ENCODE assay signal across 10 mouse cellular contexts in the genomic region with DNA sequence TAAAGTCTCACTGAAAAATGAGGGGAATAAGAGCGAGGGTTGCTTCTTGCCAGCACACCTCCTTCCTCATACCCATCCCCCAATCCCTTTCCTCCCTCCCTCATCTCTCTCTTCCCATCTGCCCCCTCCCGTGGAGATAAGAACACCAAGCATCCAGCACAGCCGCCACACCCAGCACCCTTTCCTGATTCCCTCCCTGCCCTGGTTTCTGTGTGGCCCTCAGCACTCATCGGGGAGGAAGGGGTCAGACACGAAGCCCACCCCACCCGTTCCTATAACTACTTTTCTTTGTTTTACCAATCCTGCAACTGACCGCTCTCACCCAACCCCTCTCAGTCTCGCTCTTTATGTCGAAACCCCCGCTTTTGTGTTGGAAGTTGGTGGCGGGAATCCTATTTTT.
DNase-seq lines count a peak whose midpoint lies in the region; ATAC-seq and TF ChIP-seq lines count a peak whose summit lies in the region.
"Had no signal": no experiment of that assay in that cellular context is flagged by ENCODE, and none has a peak within 500 bp of the region (broad histone marks: within the 10 kb centered on the region; RNA-seq: fewer than 3 reads in every experiment).

No protein-coding gene starts in this region.

- 19% methylated on average over 11 of the region's 11 CpGs for WGBS in embryonic facial prominence, embryonic 14.5 days
- 10% methylated on average over 11 of the region's 11 CpGs for WGBS in hindbrain, embryonic 15.5 days
- WGBS in neural tube, embryonic 12.5 days: 28% methylated on average over 11 of the region's 11 CpGs

- no peak for ATAC-seq in embryonic facial prominence, embryonic 14.5 days (ENCODE audit: low read depth)
- no peak for ATAC-seq in hindbrain, embryonic 15.5 days (ENCODE audit: low FRiP score, low read depth)
- no peak for ATAC-seq in neural tube, embryonic 12.5 days (ENCODE audit: low FRiP score, low read depth)

- H3K9me3 ChIP-seq in embryonic facial prominence, embryonic 14.5 days (ENCODE audit: control insufficient read depth, low read length): peaks cover 7% of the 10 kb centered on the region; the same call in 1 of the 2 replicates
- no peaks in the 10 kb centered on the region for H3K9me3 ChIP-seq in hindbrain, embryonic 15.5 days
- peaks cover 7% of the 10 kb centered on the region; the same call in 1 of the 2 replicates for H3K9me3 ChIP-seq in neural tube, embryonic 12.5 days

- TF ChIP-seq CTCF in layer of hippocampus, adult 2 months (conservative IDR thresholded peaks at IDR 0.05): no peak
- no peak for TF ChIP-seq CTCF in left cerebral cortex, adult 2 months (IDR thresholded peaks at IDR 0.05)

- no peaks in the 10 kb centered on the region for H3K36me3 ChIP-seq in embryonic facial prominence, embryonic 14.5 days (ENCODE audit: control insufficient read depth, insufficient read depth, low read length)
- no peaks in the 10 kb centered on the region for H3K36me3 ChIP-seq in hindbrain, embryonic 15.5 days
- no peaks in the 10 kb centered on the region for H3K36me3 ChIP-seq in neural tube, embryonic 12.5 days

- H3K4me2 ChIP-seq in embryonic facial prominence, embryonic 14.5 days (ENCODE audit: low read depth, low read length): peak overlapping the region; percentile 49
- H3K4me2 ChIP-seq in hindbrain, embryonic 15.5 days: peak overlapping the region; percentile 45
- H3K4me2 ChIP-seq in neural tube, embryonic 12.5 days (replicated peaks): peak overlapping the region; percentile 40

- no peaks in the 10 kb centered on the region for H3K27me3 ChIP-seq in embryonic facial prominence, embryonic 14.5 days (replicated peaks; ENCODE audit: control insufficient read depth, insufficient read depth, low read length)
- H3K27me3 ChIP-seq in hindbrain, embryonic 15.5 days: no peaks in the 10 kb centered on the region
- H3K27me3 ChIP-seq in neural tube, embryonic 12.5 days (replicated peaks): no peaks in the 10 kb centered on the region

- peak overlapping the region; percentile 22; the same call in 1 of the 2 replicates for H3K4me3 ChIP-seq in layer of hippocampus, adult 2 months
- H3K4me3 ChIP-seq in embryonic facial prominence, embryonic 14.5 days (ENCODE audit: low read depth, low read length): peak overlapping the region; percentile 11; the same call in 1 of the 2 replicates
- H3K4me3 ChIP-seq in hindbrain, embryonic 15.5 days: no peak overlapping the region
- no peak overlapping the region for H3K4me3 ChIP-seq in neural tube, embryonic 12.5 days
- H3K4me3 ChIP-seq in left cerebral cortex, adult 2 months: no peak overlapping the region

- peak overlapping the region; percentile 51; the same call in 1 of the 2 replicates for H3K9ac ChIP-seq in embryonic facial prominence, embryonic 14.5 days (ENCODE audit: low read depth, low read length)
- H3K9ac ChIP-seq in hindbrain, embryonic 15.5 days: no peak overlapping the region
- H3K9ac ChIP-seq in neural tube, embryonic 12.5 days: no peak overlapping the region

- H3K27ac ChIP-seq in layer of hippocampus, adult 2 months: peak overlapping the region; percentile 51; the same call in 1 of the 2 replicates
- H3K27ac ChIP-seq in embryonic facial prominence, embryonic 14.5 days (replicated peaks; ENCODE audit: low read depth, low read length): peak overlapping the region; percentile 18; the same call in 1 of the 2 replicates
- H3K27ac ChIP-seq in hindbrain, embryonic 15.5 days (replicated peaks): no peak overlapping the region
- no peak overlapping the region for H3K27ac ChIP-seq in neural tube, embryonic 12.5 days
- no peak overlapping the region for H3K27ac ChIP-seq in left cerebral cortex, adult 2 months

- DNase-seq in layer of hippocampus, adult 2 months (ENCODE audit: low spot score in 2 of 2): no peak
- DNase-seq in layer of hippocampus, adult 11-12 months (ENCODE audit: low spot score): no peak
- DNase-seq in embryonic facial prominence, embryonic 14.5 days (ENCODE audit: low spot score): no peak
- no peak for DNase-seq in left cerebral cortex, adult 2 months (ENCODE audit: extremely low spot score in 1 of 2, low spot score in 2 of 2)
- no peak for DNase-seq in cerebellum, adult 11-12 months
- DNase-seq in left cerebral cortex, postnatal 36 days (ENCODE audit: low spot score in 2 of 2): no peak
- DNase-seq: liver; thymus, postnatal 25 days had no signal

- H3K4me1 ChIP-seq in embryonic facial prominence, embryonic 14.5 days (ENCODE audit: control insufficient read depth, insufficient read depth, low read length): peaks cover 18% of the 10 kb centered on the region
- peaks cover 15% of the 10 kb centered on the region; the same call in 1 of the 2 replicates for H3K4me1 ChIP-seq in hindbrain, embryonic 15.5 days (replicated peaks)
- peaks cover 16% of the 10 kb centered on the region for H3K4me1 ChIP-seq in neural tube, embryonic 12.5 days

- intact Hi-C loops in left cerebral cortex, adult 2 months (cut with DNase I): no loop called here
- intact Hi-C loops in left cerebral cortex, postnatal 36 days (cut with DNase I): no loop called here

Comparison
In these comparisons a context has a peak if more than half of its experiments do, and no peak if none do; other contexts are left out.
1. H3K27ac ChIP-seq: peak in layer of hippocampus, adult 2 months (single experiment) and embryonic facial prominence, embryonic 14.5 days (single experiment); none in hindbrain, embryonic 15.5 days (single experiment), neural tube, embryonic 12.5 days (single experiment) and left cerebral cortex, adult 2 months (single experiment).
2. H3K4me3 ChIP-seq: peak in layer of hippocampus, adult 2 months (single experiment) and embryonic facial prominence, embryonic 14.5 days (single experiment); none in hindbrain, embryonic 15.5 days (single experiment), neural tube, embryonic 12.5 days (single experiment) and left cerebral cortex, adult 2 months (single experiment).
3. Peak in every context shown above with its lines, with median percentiles within 50 percentile points of each other: H3K4me2 ChIP-seq.